Comparison of ENCODE assay signal across 1 mouse cellular context in the genomic region with DNA sequence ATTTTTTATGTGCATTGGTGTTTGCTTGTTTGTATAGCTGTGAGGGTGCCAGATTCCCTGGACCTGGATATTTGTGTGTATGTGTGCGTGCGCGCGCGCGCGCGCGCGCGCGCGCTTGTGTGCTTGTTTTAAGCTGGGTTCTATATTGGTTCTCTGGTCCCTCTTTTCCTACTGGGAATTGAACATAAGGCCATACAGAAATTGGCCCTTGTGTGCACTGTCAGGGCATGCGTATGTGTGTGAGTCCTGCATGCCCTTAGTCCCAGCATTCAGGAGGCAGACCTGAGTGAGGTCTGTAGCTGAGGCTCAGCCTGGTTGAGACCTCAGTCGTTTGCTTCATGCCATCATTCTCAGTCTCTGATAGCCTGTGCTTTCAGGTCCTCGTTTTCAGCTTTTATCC.
TF ChIP-seq lines count a peak whose summit lies in the region.

No protein-coding gene starts in this region.

TF ChIP-seq in MEL, 35 proteins besides CTCF, POLR2A, EP300 and RAD21 (continued from another document):
- TF ChIP-seq MEF2A (IDR thresholded peaks at IDR 0.05; ENCODE audit: extremely low read depth, insufficient replicate concordance, low read depth, low read length, poor library complexity, severe bottlenecking) (no peak), USF1 (IDR thresholded peaks at IDR 0.05; ENCODE audit: low read depth, low read length) (no peak)
TF ChIP-seq in MEL: peak in this region for 3.
